In genomic region chr4:49212616-49213544, GRCm38 (mm10) we compare ENCODE assay signal across 21 mouse cellular contexts.
DNase-seq lines count a peak whose midpoint lies in the region; ATAC-seq and TF ChIP-seq lines count a peak whose summit lies in the region.
"Had no signal": no experiment of that assay in that cellular context is flagged by ENCODE, and none has a peak within 500 bp of the region (broad histone marks: within the 10 kb centered on the region; RNA-seq: fewer than 3 reads in every experiment).

No protein-coding gene starts in this region.

- peaks cover 14% of the 10 kb centered on the region; the same call in 1 of the 2 replicates for H3K4me1 ChIP-seq in forebrain, embryonic 15.5 days
- no peaks in the 10 kb centered on the region for H3K4me1 ChIP-seq in forebrain, embryonic 11.5 days (replicated peaks; ENCODE audit: control insufficient read depth, insufficient read depth, low read length)
- no peaks in the 10 kb centered on the region for H3K4me1 ChIP-seq in stomach, embryonic 14.5 days (ENCODE audit: control insufficient read depth, insufficient read depth, low read length)
- no peaks in the 10 kb centered on the region for H3K4me1 ChIP-seq in stomach, postnatal 0 days (replicated peaks; ENCODE audit: control insufficient read depth, insufficient read depth)
- H3K4me1 ChIP-seq: heart, embryonic 12.5 days; liver, embryonic 12.5 days had no signal

- H3K4me2 ChIP-seq in forebrain, embryonic 15.5 days (replicated peaks), result no peak overlapping the region
- H3K4me2 ChIP-seq in forebrain, embryonic 11.5 days (ENCODE audit: low read depth, low read length, severe bottlenecking), result no peak overlapping the region
- no peak overlapping the region for H3K4me2 ChIP-seq in stomach, embryonic 14.5 days (replicated peaks; ENCODE audit: low read depth, low read length)
- H3K4me2 ChIP-seq in stomach, postnatal 0 days (replicated peaks; ENCODE audit: low read depth), result no peak overlapping the region
- H3K4me2 ChIP-seq: heart, embryonic 12.5 days; liver, embryonic 12.5 days; lung, embryonic 14.5 days had no signal

- no peak for DNase-seq in forebrain, embryonic 11.5 days (ENCODE audit: low spot score)
- peak; percentile 28 for DNase-seq in layer of hippocampus, adult 11-12 months (ENCODE audit: low spot score)
- no peak for DNase-seq in layer of hippocampus, postnatal 10 days (ENCODE audit: low spot score in 2 of 2)
- no peak for DNase-seq in stomach, postnatal 0 days (ENCODE audit: low spot score)
- DNase-seq in left cerebral cortex, adult 9 months (ENCODE audit: low spot score in 2 of 2), result no peak
- no peak for DNase-seq in lung, postnatal 14 days
- DNase-seq: cerebellum, adult 18-20 months; cerebellum, postnatal 36 days; heart, postnatal 36 days; kidney, adult 18-20 months; kidney, postnatal 14 days; lung, embryonic 14.5 days; right cerebral cortex, postnatal 4 days; thymus, postnatal 4 days had no signal

- no peak for TF ChIP-seq EP300 in stomach, postnatal 0 days (optimal IDR thresholded peaks at IDR 0.05)

- WGBS in forebrain, embryonic 15.5 days, result 64% methylated on average over 11 of the region's 11 CpGs
- 81% methylated on average over 11 of the region's 11 CpGs for WGBS in forebrain, embryonic 11.5 days
- WGBS in stomach, embryonic 14.5 days, result 52% methylated on average over 11 of the region's 11 CpGs
- WGBS in stomach, postnatal 0 days, result 49% methylated on average over 11 of the region's 11 CpGs

- no peaks in the 10 kb centered on the region for H3K27me3 ChIP-seq in forebrain, embryonic 15.5 days
- H3K27me3 ChIP-seq in forebrain, embryonic 11.5 days (ENCODE audit: control insufficient read depth, insufficient read depth, low read length), result no peaks in the 10 kb centered on the region
- H3K27me3 ChIP-seq in stomach, embryonic 14.5 days (ENCODE audit: control insufficient read depth, insufficient read depth, low read length), result no peaks in the 10 kb centered on the region
- no peaks in the 10 kb centered on the region for H3K27me3 ChIP-seq in stomach, postnatal 0 days (ENCODE audit: control insufficient read depth, insufficient read depth, low read length)
- H3K27me3 ChIP-seq: CH12.LX; heart, embryonic 12.5 days; liver, embryonic 12.5 days had no signal

- no peak for TF ChIP-seq CTCF in stomach, postnatal 0 days (IDR thresholded peaks at IDR 0.05; ENCODE audit: low read depth)

- H3K9me3 ChIP-seq in forebrain, embryonic 15.5 days, result no peaks in the 10 kb centered on the region
- H3K9me3 ChIP-seq in forebrain, embryonic 11.5 days (ENCODE audit: control insufficient read depth, low read length), result no peaks in the 10 kb centered on the region
- no peaks in the 10 kb centered on the region for H3K9me3 ChIP-seq in stomach, embryonic 14.5 days (ENCODE audit: control insufficient read depth, low read depth, low read length)
- no peaks in the 10 kb centered on the region for H3K9me3 ChIP-seq in stomach, postnatal 0 days (ENCODE audit: control insufficient read depth, low read length)
- H3K9me3 ChIP-seq: heart, embryonic 12.5 days; liver, embryonic 12.5 days had no signal

- no peak overlapping the region for H3K9ac ChIP-seq in forebrain, embryonic 15.5 days (replicated peaks)
- no peak overlapping the region for H3K9ac ChIP-seq in forebrain, embryonic 11.5 days (ENCODE audit: low read length)
- H3K9ac ChIP-seq in stomach, embryonic 14.5 days (replicated peaks; ENCODE audit: low read depth, low read length), result no peak overlapping the region
- H3K9ac ChIP-seq in stomach, postnatal 0 days (ENCODE audit: low read length), result no peak overlapping the region
- H3K9ac ChIP-seq: heart, embryonic 12.5 days; liver, embryonic 12.5 days; lung, embryonic 14.5 days had no signal

- ATAC-seq in forebrain, embryonic 15.5 days (replicated peaks), result peak; percentile 69
- ATAC-seq in forebrain, embryonic 11.5 days (replicated peaks; ENCODE audit: low FRiP score), result no peak
- ATAC-seq in stomach, embryonic 14.5 days (ENCODE audit: insufficient number of reproducible peaks, insufficient read depth, low FRiP score, low read depth), result 0 out of 2 replicates have a peak, but pooled peaks have one; percentile 37
- no peak for ATAC-seq in stomach, postnatal 0 days (ENCODE audit: low FRiP score, low TSS enrichment)
- ATAC-seq: liver, embryonic 12.5 days had no signal

- H3K27ac ChIP-seq in forebrain, embryonic 15.5 days (replicated peaks), result peak overlapping the region; percentile 83
- H3K27ac ChIP-seq in forebrain, embryonic 11.5 days (ENCODE audit: low read depth, low read length), result no peak overlapping the region
- peak overlapping the region; percentile 45; the same call in 1 of the 2 replicates for H3K27ac ChIP-seq in stomach, embryonic 14.5 days (ENCODE audit: low read length)
- H3K27ac ChIP-seq in stomach, postnatal 0 days (replicated peaks), result no peak overlapping the region
- H3K27ac ChIP-seq: liver, embryonic 12.5 days; macrophage had no signal

- H3K4me3 ChIP-seq in forebrain, embryonic 15.5 days, result no peak overlapping the region
- no peak overlapping the region for H3K4me3 ChIP-seq in forebrain, embryonic 11.5 days (ENCODE audit: low read depth, low read length)
- H3K4me3 ChIP-seq in stomach, embryonic 14.5 days (ENCODE audit: low read depth, low read length), result no peak overlapping the region
- H3K4me3 ChIP-seq in stomach, postnatal 0 days (ENCODE audit: low read depth, low read length), result no peak overlapping the region
- H3K4me3 ChIP-seq: erythroblast, embryonic 14.5 days; heart, embryonic 12.5 days; liver, embryonic 12.5 days had no signal

- no peaks in the 10 kb centered on the region for H3K36me3 ChIP-seq in forebrain, embryonic 15.5 days
- no peaks in the 10 kb centered on the region for H3K36me3 ChIP-seq in forebrain, embryonic 11.5 days (ENCODE audit: control insufficient read depth, insufficient read depth, low read length)
- H3K36me3 ChIP-seq in stomach, embryonic 14.5 days (ENCODE audit: control insufficient read depth, insufficient read depth, low read length), result no peaks in the 10 kb centered on the region
- H3K36me3 ChIP-seq in stomach, postnatal 0 days (ENCODE audit: control insufficient read depth, insufficient read depth, low read length), result no peaks in the 10 kb centered on the region
- H3K36me3 ChIP-seq: heart, embryonic 12.5 days; liver, embryonic 12.5 days had no signal

Comparison
In these comparisons a context has a peak if more than half of its experiments do, and no peak if none do; other contexts are left out.
1. ATAC-seq: peak in forebrain, embryonic 15.5 days (single experiment) and stomach, embryonic 14.5 days (single experiment); none in forebrain, embryonic 11.5 days (single experiment) and stomach, postnatal 0 days (single experiment).
2. H3K27ac ChIP-seq: peak in forebrain, embryonic 15.5 days (single experiment) and stomach, embryonic 14.5 days (single experiment); none in forebrain, embryonic 11.5 days (single experiment) and stomach, postnatal 0 days (single experiment).